Mouse (Mus musculus) kidney, postnatal 10 days (tissue): ENCODE data around the gene Abcc12.

Experiments
- DNase-seq: peaks from one replicate; pipeline ENCODE4 v3.0.0; 2021; ENCODE audit warnings: mixed read lengths

Gene Abcc12

GRCm38 (mm10) chr8:86580458-86580857, at the start of gene Abcc12:
Abcc12 (minus strand) TSS chr8:86580686.
- DNase-seq = no peak

GRCm38 (mm10) chr8:86630212-86630611, 49.7 kb upstream of the Abcc12 start:
- DNase-seq = no peak

- DNase-seq = no peak
Observed at GRCm38 (mm10) chr8:86624915-86625314, 44.4 kb upstream of the Abcc12 start.

- DNase-seq = peak; percentile 99
Observed at GRCm38 (mm10) chr8:86623911-86624731, 43.6 kb upstream of the Abcc12 start, which contains the start of gene Lonp2. Lonp2 (plus strand) TSS chr8:86624043.

GRCm38 (mm10) chr8:86623551-86623910, 43.0 kb upstream of the Abcc12 start:
- no peak for DNase-seq

- DNase-seq = no peak
Observed at GRCm38 (mm10) chr8:86617759-86618387, 37.4 kb upstream of the Abcc12 start.

GRCm38 (mm10) chr8:86615095-86615769, 34.7 kb upstream of the Abcc12 start:
- no peak for DNase-seq

- no peak for DNase-seq
Observed at GRCm38 (mm10) chr8:86613798-86614197, 33.3 kb upstream of the Abcc12 start.

- no peak for DNase-seq
Observed at GRCm38 (mm10) chr8:86604676-86605075, 24.2 kb upstream of the Abcc12 start.

- no peak for DNase-seq
Observed at GRCm38 (mm10) chr8:86603174-86603573, 22.7 kb upstream of the Abcc12 start.

GRCm38 (mm10) chr8:86600311-86600710, 19.8 kb upstream of the Abcc12 start:
- no peak for DNase-seq

- no peak for DNase-seq
Observed at GRCm38 (mm10) chr8:86599299-86599698, 18.8 kb upstream of the Abcc12 start.

GRCm38 (mm10) chr8:86597681-86598080, 17.2 kb upstream of the Abcc12 start:
- peak; percentile 44 for DNase-seq

- DNase-seq = no peak
Observed at GRCm38 (mm10) chr8:86595671-86596070, 15.2 kb upstream of the Abcc12 start.

GRCm38 (mm10) chr8:86594159-86594796, 13.8 kb upstream of the Abcc12 start:
- no peak for DNase-seq

- no peak for DNase-seq
Observed at GRCm38 (mm10) chr8:86593099-86593498, 12.6 kb upstream of the Abcc12 start.

- no peak for DNase-seq
Observed at GRCm38 (mm10) chr8:86588338-86588737, 7.9 kb upstream of the Abcc12 start.

- peak; percentile 31 for DNase-seq
Observed at GRCm38 (mm10) chr8:86586642-86587041, 6.2 kb upstream of the Abcc12 start.

GRCm38 (mm10) chr8:86586058-86586457, 5.6 kb upstream of the Abcc12 start:
- DNase-seq = no peak

- peak; percentile 87 for DNase-seq
Observed at GRCm38 (mm10) chr8:86585532-86585931, 5.0 kb upstream of the Abcc12 start.

GRCm38 (mm10) chr8:86585118-86585517, 4.6 kb upstream of the Abcc12 start:
- DNase-seq = peak; percentile 91

GRCm38 (mm10) chr8:86581921-86582331, 1.4 kb upstream of the Abcc12 start:
- DNase-seq = no peak

GRCm38 (mm10) chr8:86578693-86579092, 1.8 kb downstream of the Abcc12 start:
- DNase-seq = no peak
